In genomic region chr12:113222748-113223147, GRCm38 (mm10) we compare ENCODE assay signal across 8 mouse cellular contexts. TPM values are rescaled to one million over a fixed set of nuclear protein-coding genes. Genes with fewer than 3 reads are reported as not detected.
DNase-seq lines count a peak whose midpoint lies in the region; ATAC-seq and TF ChIP-seq lines count a peak whose summit lies in the region.

No protein-coding gene starts in this region.

- no peak overlapping the region for H3K9ac ChIP-seq in kidney, embryonic 15.5 days
- no peak overlapping the region for H3K9ac ChIP-seq in liver, embryonic 14.5 days (replicated peaks)

- H3K27me3 ChIP-seq in kidney, embryonic 15.5 days = no peaks in the 10 kb centered on the region
- no peaks in the 10 kb centered on the region for H3K27me3 ChIP-seq in liver, embryonic 14.5 days (ENCODE audit: control insufficient read depth, insufficient read depth, low read length)

- 22% methylated on average over 6 of the region's 6 CpGs for WGBS in kidney, embryonic 15.5 days
- 23% methylated on average over 6 of the region's 6 CpGs for WGBS in liver, embryonic 14.5 days (ENCODE audit: insufficient replicate concordance)

- H3K36me3 ChIP-seq in kidney, embryonic 15.5 days = no peaks in the 10 kb centered on the region
- no peaks in the 10 kb centered on the region for H3K36me3 ChIP-seq in liver, embryonic 14.5 days (replicated peaks; ENCODE audit: control insufficient read depth, insufficient read depth, low read depth)

- H3K4me2 ChIP-seq in kidney, embryonic 15.5 days = no peak overlapping the region
- H3K4me2 ChIP-seq in liver, embryonic 14.5 days (ENCODE audit: low read depth) = no peak overlapping the region

- H3K27ac ChIP-seq in cortical plate, adult 2 months (ENCODE audit: insufficient read depth, low read length) = no peak overlapping the region
- no peak overlapping the region for H3K27ac ChIP-seq in kidney, embryonic 15.5 days
- H3K27ac ChIP-seq in liver, embryonic 14.5 days = no peak overlapping the region

- peak; percentile 46; the same call in 1 of the 2 replicates for ATAC-seq in kidney, embryonic 15.5 days (replicated peaks; ENCODE audit: low FRiP score)
- ATAC-seq in liver, embryonic 14.5 days (ENCODE audit: insufficient read depth) = peak; percentile 28; the same call in 1 of the 2 replicates

- no peaks in the 10 kb centered on the region for H3K4me1 ChIP-seq in cortical plate, adult 2 months (ENCODE audit: control insufficient read depth, insufficient read depth, low read length)
- H3K4me1 ChIP-seq in kidney, embryonic 15.5 days = peaks cover under 1% of the 10 kb centered on the region; the same call in 1 of the 2 replicates
- no peaks in the 10 kb centered on the region for H3K4me1 ChIP-seq in liver, embryonic 14.5 days (replicated peaks; ENCODE audit: control insufficient read depth in 2 of 2, insufficient read depth in 2 of 2, low read length in 1 of 2)

- H3K9me3 ChIP-seq in kidney, embryonic 15.5 days (replicated peaks) = no peaks in the 10 kb centered on the region
- no peaks in the 10 kb centered on the region for H3K9me3 ChIP-seq in liver, embryonic 14.5 days (ENCODE audit: control insufficient read depth, low read length)

- TF ChIP-seq POLR2A in cortical plate, adult 2 months (IDR thresholded peaks at IDR 0.05; ENCODE audit: extremely low read depth, insufficient read depth, low read length) = no peak

- peak; percentile 63 for TF ChIP-seq CTCF in cortical plate, adult 2 months (IDR thresholded peaks at IDR 0.05; ENCODE audit: extremely low read depth, insufficient read depth, low read length)
- TF ChIP-seq CTCF in liver, embryonic 14.5 days (IDR thresholded peaks at IDR 0.05; ENCODE audit: low read depth) = peak; percentile 71

- no peak overlapping the region for H3K4me3 ChIP-seq in cortical plate, adult 2 months (ENCODE audit: insufficient read depth, low read length)
- no peak overlapping the region for H3K4me3 ChIP-seq in kidney, embryonic 15.5 days (replicated peaks)
- H3K4me3 ChIP-seq in liver, embryonic 14.5 days (ENCODE audit: insufficient read depth in 1 of 2, low read depth in 2 of 2, low read length in 2 of 2) = no peak overlapping the region

- DNase-seq in left cerebral cortex, adult 11 months (ENCODE audit: low spot score) = peak; percentile 33
- DNase-seq in left cerebral cortex, adult 8-10 months (ENCODE audit: low spot score in 2 of 2) = no peak
- DNase-seq in heart, adult 8-10 months (ENCODE audit: low spot score) = peak; percentile 26
- DNase-seq in liver, embryonic 14.5 days (ENCODE audit: low read depth in 3 of 3, low spot score in 3 of 3) = no peak
- DNase-seq in natural killer cell, adult 2 months (ENCODE audit: low spot score in 2 of 2) = peak; percentile 26 to 84
- peak; percentile 72 for DNase-seq in testis, postnatal 10 days (ENCODE audit: low spot score)

- no peak for TF ChIP-seq EP300 in liver, embryonic 14.5 days (IDR thresholded peaks at IDR 0.05; ENCODE audit: low read depth)

RNA-seq across cellular contexts. Expression of gene Tmem121, which starts 37.0 kb away (rescaled TPM):
- 10 to 100 TPM; 21.4 to 23.8 (median 23.1) TPM for total RNA-seq in left cerebral cortex, adult 8-10 months (2022)
- polyA plus RNA-seq in cortical plate, adult 2 months (2012; rRNA removed) = 40.1 and 40.7 TPM in 2 replicates
- under 1 TPM in 2 of 4 experiments, not detected in 2; 0.16 to 0.22 TPM for total RNA-seq in heart, adult 8-10 months (2022)
- 9.5 and 10.5 TPM in 2 replicates for polyA plus RNA-seq in kidney, embryonic 15.5 days (2015; fragmentation: Nextera tagmentation; extraction: Ambion mirVana)
- polyA plus RNA-seq in liver, embryonic 14.5 days (2012; rRNA removed) = 0.29 and 0.54 TPM in 2 replicates
- 0.11 TPM in 1 of 2 replicates, not detected in the other for polyA plus RNA-seq in liver, embryonic 14.5 days (2014; fragmentation: Nextera tagmentation; extraction: Ambion mirVana)

Comparison
In these comparisons a context has a peak if more than half of its experiments do, and no peak if none do; other contexts are left out.
1. DNase-seq: peak in left cerebral cortex, adult 11 months (single experiment), heart, adult 8-10 months (single experiment), natural killer cell, adult 2 months (2 of 2) and testis, postnatal 10 days (single experiment); none in left cerebral cortex, adult 8-10 months (0 of 2) and liver, embryonic 14.5 days (0 of 3).